In the genomic region with DNA sequence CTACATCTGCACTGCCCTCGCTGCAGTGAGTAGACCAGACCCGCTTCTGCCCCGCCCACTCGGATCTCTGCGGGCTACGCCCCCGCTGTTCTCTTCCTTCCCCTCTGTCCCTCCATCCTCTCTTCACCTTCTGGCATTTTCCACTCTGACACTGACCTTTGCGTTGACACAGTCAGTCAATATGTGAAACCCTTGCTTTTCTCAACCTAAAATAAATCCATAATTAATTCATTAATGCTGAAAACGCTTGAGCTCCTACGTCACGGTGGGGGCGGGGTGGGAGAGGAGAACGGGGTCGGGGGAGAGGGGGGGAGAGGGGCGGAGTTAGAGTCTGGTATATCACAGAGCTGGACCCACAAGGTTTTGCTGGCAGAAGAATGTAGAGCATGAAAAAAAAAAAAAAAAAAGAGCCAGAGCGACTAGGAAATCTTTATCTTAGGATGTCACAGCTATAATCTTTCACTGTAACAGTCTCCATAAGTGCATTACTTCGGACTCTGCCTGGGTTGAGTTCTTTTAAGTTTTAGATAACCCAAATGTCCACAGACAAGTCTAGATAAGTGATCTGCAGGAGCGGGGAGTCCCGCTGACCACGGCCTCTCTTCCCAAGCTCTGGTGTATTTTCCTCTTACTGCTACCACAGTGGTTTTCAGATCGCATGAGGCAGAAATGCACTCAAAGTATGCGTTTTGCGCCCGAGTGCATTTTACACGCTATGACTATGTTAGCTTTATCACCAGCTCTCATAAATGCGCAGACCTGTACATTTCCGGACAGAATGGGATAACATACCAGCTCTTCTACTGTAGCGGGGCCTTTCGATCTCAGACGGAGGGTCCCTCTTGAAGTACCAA, we compare ENCODE assay signal across 8 mouse cellular contexts. TPM values are rescaled to one million over a fixed set of nuclear protein-coding genes. Genes with fewer than 3 reads are reported as not detected.
DNase-seq lines count a peak whose midpoint lies in the region; ATAC-seq and TF ChIP-seq lines count a peak whose summit lies in the region.

No protein-coding gene starts in this region.

- peaks cover 26% of the 10 kb centered on the region for H3K4me1 ChIP-seq in testis, adult 2 months (ENCODE audit: control insufficient read depth, insufficient read depth, low read length)
- H3K4me1 ChIP-seq in hindbrain, embryonic 16.5 days (ENCODE audit: control insufficient read depth, insufficient read depth, low read depth, low read length), result peaks cover 19% of the 10 kb centered on the region
- peaks cover 10% of the 10 kb centered on the region; the same call in 1 of the 2 replicates for H3K4me1 ChIP-seq in midbrain, embryonic 14.5 days (ENCODE audit: control insufficient read depth, insufficient read depth, low read length)

- H3K36me3 ChIP-seq in testis, adult 2 months (ENCODE audit: control insufficient read depth, insufficient read depth, low read length), result no peaks in the 10 kb centered on the region
- no peaks in the 10 kb centered on the region for H3K36me3 ChIP-seq in hindbrain, embryonic 16.5 days (ENCODE audit: control insufficient read depth, insufficient read depth, low read length)
- H3K36me3 ChIP-seq in midbrain, embryonic 14.5 days (ENCODE audit: control insufficient read depth, insufficient read depth, low read length), result no peaks in the 10 kb centered on the region

- H3K27me3 ChIP-seq in testis, adult 2 months (ENCODE audit: control insufficient read depth, insufficient read depth, low read length), result no peaks in the 10 kb centered on the region
- H3K27me3 ChIP-seq in hindbrain, embryonic 16.5 days (replicated peaks; ENCODE audit: control insufficient read depth, insufficient read depth, low read length), result no peaks in the 10 kb centered on the region
- H3K27me3 ChIP-seq in midbrain, embryonic 14.5 days (ENCODE audit: control insufficient read depth, insufficient read depth, low read length), result no peaks in the 10 kb centered on the region

- no peak overlapping the region for H3K27ac ChIP-seq in testis, adult 2 months (ENCODE audit: control insufficient read depth, insufficient read depth, low read depth, low read length)
- H3K27ac ChIP-seq in hindbrain, embryonic 16.5 days (ENCODE audit: low read depth, low read length), result peak overlapping the region; percentile 75
- no peak overlapping the region for H3K27ac ChIP-seq in midbrain, embryonic 14.5 days (replicated peaks; ENCODE audit: low read depth, low read length)

- no peak for TF ChIP-seq POLR2A in testis, adult 2 months (IDR thresholded peaks at IDR 0.05; ENCODE audit: control insufficient read depth, low read depth, low read length)

- no peak for TF ChIP-seq CTCF in testis, adult 2 months (IDR thresholded peaks at IDR 0.05; ENCODE audit: control insufficient read depth, insufficient read depth, insufficient replicate concordance, low read depth, low read length)

- peak overlapping the region; percentile 91 for H3K4me2 ChIP-seq in hindbrain, embryonic 16.5 days (ENCODE audit: low read length)
- peak overlapping the region; percentile 93 for H3K4me2 ChIP-seq in midbrain, embryonic 14.5 days (ENCODE audit: low read length)

- H3K4me3 ChIP-seq in testis, adult 2 months (ENCODE audit: control insufficient read depth, low read depth, low read length), result peak overlapping the region; percentile 66
- H3K4me3 ChIP-seq in hindbrain, embryonic 16.5 days (ENCODE audit: low read length), result peak overlapping the region; percentile 47
- H3K4me3 ChIP-seq in midbrain, embryonic 14.5 days (replicated peaks; ENCODE audit: low read depth, low read length), result peak overlapping the region; percentile 44

- ATAC-seq in hindbrain, embryonic 16.5 days, result peak; percentile 34
- peak; percentile 73 for ATAC-seq in midbrain, embryonic 14.5 days (ENCODE audit: low FRiP score, low TSS enrichment)

- H3K9me3 ChIP-seq in hindbrain, embryonic 16.5 days (ENCODE audit: control insufficient read depth, low read length), result no peaks in the 10 kb centered on the region
- no peaks in the 10 kb centered on the region for H3K9me3 ChIP-seq in midbrain, embryonic 14.5 days (ENCODE audit: control insufficient read depth, low read length)

- H3K9ac ChIP-seq in hindbrain, embryonic 16.5 days (ENCODE audit: low read depth, low read length), result peak overlapping the region; percentile 60
- peak overlapping the region; percentile 49 for H3K9ac ChIP-seq in midbrain, embryonic 14.5 days (replicated peaks; ENCODE audit: low read length)

- WGBS in hindbrain, embryonic 16.5 days, result 26% methylated on average over 29 of the region's 30 CpGs
- WGBS in midbrain, embryonic 14.5 days, result 26% methylated on average over 30 of the region's 30 CpGs

- DNase-seq in adrenal gland, postnatal 14 days, result peak; percentile 37
- DNase-seq in adrenal gland, adult 18-20 months (ENCODE audit: low spot score in 2 of 2), result no peak
- no peak for DNase-seq in testis, postnatal 14 days (ENCODE audit: low spot score)
- DNase-seq in midbrain, embryonic 14.5 days, result peak; percentile 84
- no peak for DNase-seq in right cerebral cortex, adult 18-20 months
- DNase-seq in urinary bladder, adult 18-20 months (ENCODE audit: low spot score in 2 of 2), result no peak

RNA-seq across cellular contexts. Expression of gene Gipc2, which starts 58.7 kb away (rescaled TPM):
- total RNA-seq in adrenal gland, postnatal 14 days (2021), result 0.96 and 2.8 TPM in 2 replicates
- total RNA-seq in adrenal gland, adult 18-20 months (2021), result under 1 TPM in 1 of 2 experiments, not detected in 1; 0.30 TPM
- 7.5 and 9.7 TPM in 2 replicates for polyA plus RNA-seq in testis, adult 2 months (2012; rRNA removed)
- polyA plus RNA-seq in hindbrain, embryonic 16.5 days (2015; fragmentation: Nextera tagmentation; extraction: Ambion mirVana), result 9.7 and 11.9 TPM in 2 replicates
- 9.3 and 11.5 TPM in 2 replicates for polyA plus RNA-seq in midbrain, embryonic 14.5 days (2014; fragmentation: Nextera tagmentation; extraction: Ambion mirVana)

Comparison
In these comparisons a context has a peak if more than half of its experiments do, and no peak if none do; other contexts are left out.
1. DNase-seq: peak in adrenal gland, postnatal 14 days (single experiment) and midbrain, embryonic 14.5 days (single experiment); none in adrenal gland, adult 18-20 months (0 of 2), testis, postnatal 14 days (single experiment), right cerebral cortex, adult 18-20 months (single experiment) and urinary bladder, adult 18-20 months (0 of 2).
2. Peak in every context shown above with its lines, with median percentiles within 50 percentile points of each other: H3K4me3 ChIP-seq.